Mouse (Mus musculus) fibroblast of lung, adult 2 months (primary cell): ENCODE results near the gene Kcna7.

ENCODE experiments used
- DNase-seq: peaks from one replicate; pipeline ENCODE4 v3.0.0-alpha.2; 2011; ENCODE audit warnings: low read depth

Kcna7 gene

GRCm38 (mm10) chr7:45458748-45459563 is 53.5 kb downstream of the Kcna7 start:
- DNase-seq: no peak
